Mouse (Mus musculus) forebrain, embryonic 11.5 days (tissue): ENCODE measurements around the gene 1700086D15Rik. TPM values are rescaled to one million over a fixed set of nuclear protein-coding genes. Genes with fewer than 3 reads are reported as not detected.

ENCODE experiments used
- ATAC-seq: fragments of 200-750 bp; cut with Nextera tagmentation; replicated peaks from 2 replicates; pipeline ENCODE4 v1.8.0; 2017; ENCODE audit warnings: moderate TSS enrichment; ENCODE audit not compliant: low FRiP score
- DNase-seq: peaks from one replicate; pipeline ENCODE4 v3.0.0-alpha.2; 2017; ENCODE audit warnings: low spot score
- H3K27ac ChIP-seq: fragments of 300-500 bp; sonication (generic); 2 replicates; pipeline ENCODE4 v1.5.1; 2014; ENCODE audit warnings: low read depth, low read length
- H3K27me3 ChIP-seq: fragments of 300-500 bp; sonication (generic); 2 replicates; pipeline ENCODE4 v1.6.1; 2014; ENCODE audit warnings: mild to moderate bottlenecking, low read length, mixed read lengths; ENCODE audit not compliant: control insufficient read depth, insufficient read depth
- H3K36me3 ChIP-seq: fragments of 300-500 bp; sonication (generic); 2 replicates; pipeline ENCODE4 v1.6.1; 2014; ENCODE audit warnings: mild to moderate bottlenecking, low read length, moderate library complexity, mixed read lengths; ENCODE audit not compliant: control insufficient read depth, insufficient read depth
- H3K4me1 ChIP-seq: fragments of 300-500 bp; sonication (generic); replicated peaks from 2 replicates; pipeline ENCODE4 v1.6.1; 2014; ENCODE audit warnings: low read length, mixed read lengths; ENCODE audit not compliant: control insufficient read depth, insufficient read depth
- H3K4me2 ChIP-seq: fragments of 300-500 bp; sonication (generic); 2 replicates; pipeline ENCODE4 v1.6.1; 2014; ENCODE audit warnings: low read depth, mild to moderate bottlenecking, low read length, moderate library complexity, mixed read lengths; ENCODE audit not compliant: severe bottlenecking
- H3K4me3 ChIP-seq: fragments of 300-500 bp; sonication (generic); 2 replicates; pipeline ENCODE4 v1.5.1; 2014; ENCODE audit warnings: low read depth, low read length
- H3K9ac ChIP-seq: fragments of 300-500 bp; sonication (generic); 2 replicates; pipeline ENCODE4 v1.6.1; 2014; ENCODE audit warnings: low read length
- H3K9me3 ChIP-seq: fragments of 300-500 bp; sonication (generic); 2 replicates; pipeline ENCODE4 v1.6.1; 2016; ENCODE audit warnings: low read length, mixed read lengths; ENCODE audit not compliant: control insufficient read depth
- WGBS: fragments of 180-500 bp; shearing (Covaris S2); extraction: QIAGEN DNeasy Blood & Tissue Kit; methylation state at CpG from one replicate; pipeline ENCODE4 v1.1.7; 2014; 5-methylcytosine and 5-hydroxymethylcytosine counted together
- polyA plus RNA-seq: library from polyadenylated mRNA; unstranded; fragments of >200 nt; fragmentation: Nextera tagmentation; extraction: Ambion mirVana; gene quantifications from 2 replicates; pipeline ENCODE4 v1.2.1, GENCODE M21; 2014

The 1700086D15Rik gene
- polyA plus RNA-seq, 1 experiment from 2014 or later: not detected

DNA sequence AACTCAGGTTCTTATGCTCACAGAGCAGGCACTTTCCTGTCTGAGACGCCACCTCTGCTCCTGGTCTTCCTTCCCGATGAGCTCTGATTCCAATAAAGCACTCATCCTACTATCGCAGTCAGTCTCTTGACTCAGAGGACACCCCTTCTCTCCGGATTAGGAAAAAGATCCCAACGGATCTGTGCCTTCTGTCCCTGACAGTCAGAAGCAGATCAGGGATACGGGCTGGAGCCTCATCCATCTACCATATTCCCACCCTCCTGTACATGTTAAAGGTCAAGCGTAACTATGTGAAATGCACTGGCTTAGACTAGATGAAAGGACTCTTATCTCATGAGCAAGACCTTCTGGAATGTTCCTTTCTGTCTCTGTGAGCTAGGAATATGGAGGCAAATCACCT, 11.2 kb downstream of the 1700086D15Rik start:
- no peaks in the 10 kb centered on the region for H3K4me1 ChIP-seq
- H3K27ac ChIP-seq: no peak overlapping the region
- 89% methylated on average over 7 of the region's 7 CpGs for WGBS
- no peak overlapping the region for H3K4me3 ChIP-seq
- no peak overlapping the region for H3K9ac ChIP-seq
- H3K9me3 ChIP-seq: no peaks in the 10 kb centered on the region
- no peak overlapping the region for H3K4me2 ChIP-seq
- H3K27me3 ChIP-seq: no peaks in the 10 kb centered on the region
- DNase-seq (no peak), ATAC-seq (no peak)
- no peaks in the 10 kb centered on the region for H3K36me3 ChIP-seq

DNA sequence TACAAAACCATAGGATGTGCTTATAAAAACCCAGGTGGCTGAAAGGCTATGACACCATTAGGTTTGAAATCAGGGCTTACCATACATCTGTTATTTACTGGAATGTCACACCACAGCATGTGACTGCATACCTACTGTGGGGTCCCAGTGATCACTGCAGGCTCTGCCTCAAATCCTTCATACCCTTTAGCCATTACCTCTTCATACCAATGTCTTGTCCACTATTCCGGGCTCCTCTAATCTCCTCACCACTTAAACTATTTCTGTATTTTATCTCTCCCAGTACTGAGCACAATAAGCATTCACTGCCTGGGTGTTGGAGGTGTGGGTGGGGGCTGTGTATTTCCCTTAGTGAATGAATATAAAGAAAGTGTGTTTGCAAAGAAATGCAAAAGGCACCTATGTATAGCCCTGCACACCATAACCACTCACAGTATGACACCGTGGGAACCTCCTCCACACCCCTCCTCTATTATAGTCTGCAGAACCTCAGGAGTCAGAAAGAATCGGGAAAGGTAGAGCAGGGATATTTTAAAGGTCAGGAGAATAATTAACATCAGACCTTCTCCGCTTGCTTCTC, 16.8 kb downstream of the 1700086D15Rik start:
- DNase-seq (no peak), ATAC-seq (no peak)
- no peaks in the 10 kb centered on the region for H3K36me3 ChIP-seq
- 69% methylated on average over 4 of the region's 4 CpGs for WGBS
- H3K9ac ChIP-seq: no peak overlapping the region
- no peak overlapping the region for H3K27ac ChIP-seq
- H3K4me1 ChIP-seq: no peaks in the 10 kb centered on the region
- H3K4me3 ChIP-seq: no peak overlapping the region
- no peaks in the 10 kb centered on the region for H3K27me3 ChIP-seq
- no peak overlapping the region for H3K4me2 ChIP-seq
- no peaks in the 10 kb centered on the region for H3K9me3 ChIP-seq

DNA sequence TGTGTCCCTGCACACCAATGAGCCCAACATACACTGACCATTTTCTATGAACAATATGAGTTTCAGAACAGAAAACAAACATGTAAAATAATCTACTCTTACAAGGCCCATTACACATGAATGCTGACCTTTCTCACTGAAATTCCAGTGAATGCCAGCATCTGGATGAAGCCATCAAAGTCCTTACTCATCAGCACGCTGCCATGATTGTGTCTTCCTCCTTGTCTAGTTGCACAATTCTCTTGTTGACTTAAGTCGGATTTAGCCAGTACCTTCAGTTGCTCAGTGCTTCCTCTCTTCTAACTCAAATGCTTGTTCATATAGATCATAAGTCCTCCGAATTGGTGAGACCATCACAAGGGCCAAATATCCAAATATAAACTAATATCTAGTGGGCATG, 20.7 kb downstream of the 1700086D15Rik start:
- Histone ChIP-seq H3K27me3 (no peaks in the 10 kb centered on the region), H3K4me1 (no peaks in the 10 kb centered on the region), H3K9ac (no peak overlapping the region), H3K36me3 (no peaks in the 10 kb centered on the region), H3K9me3 (no peaks in the 10 kb centered on the region), H3K27ac (no peak overlapping the region), H3K4me3 (no peak overlapping the region), H3K4me2 (no peak overlapping the region)
- DNase-seq (no peak), ATAC-seq (no peak)
- WGBS: 88% methylated on average over 3 of the region's 3 CpGs

DNA sequence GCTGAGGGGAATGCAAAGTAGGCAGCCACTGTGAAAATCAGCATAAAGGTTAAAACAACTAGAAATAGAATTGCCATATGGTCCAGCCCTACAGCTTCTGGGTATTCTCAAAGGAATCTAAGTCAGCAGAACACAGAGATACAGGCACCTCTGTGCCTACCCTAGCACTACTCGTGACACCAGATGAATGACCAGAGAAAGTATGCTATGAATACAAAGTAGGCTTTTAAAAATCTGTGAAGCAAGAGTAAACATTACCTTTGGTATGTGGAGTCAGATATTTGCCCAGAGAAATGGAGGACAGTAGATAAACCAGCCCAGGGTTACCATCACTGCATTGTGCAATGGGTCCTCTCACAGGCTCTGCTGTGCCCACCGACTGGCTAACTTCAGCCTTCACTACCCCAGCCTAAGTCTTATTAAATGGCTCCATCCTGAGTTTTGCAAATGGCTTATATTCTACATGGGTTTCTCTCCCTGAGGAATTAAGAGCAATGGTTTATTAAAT, 22.5 kb downstream of the 1700086D15Rik start:
- ATAC-seq: no peak
- Histone ChIP-seq H3K9me3 (no peaks in the 10 kb centered on the region), H3K4me1 (no peaks in the 10 kb centered on the region), H3K27ac (no peak overlapping the region), H3K27me3 (no peaks in the 10 kb centered on the region), H3K4me2 (no peak overlapping the region), H3K36me3 (no peaks in the 10 kb centered on the region), H3K4me3 (no peak overlapping the region), H3K9ac (no peak overlapping the region)
- 87% methylated on average over 2 of the region's 2 CpGs for WGBS
- no peak for DNase-seq

DNA sequence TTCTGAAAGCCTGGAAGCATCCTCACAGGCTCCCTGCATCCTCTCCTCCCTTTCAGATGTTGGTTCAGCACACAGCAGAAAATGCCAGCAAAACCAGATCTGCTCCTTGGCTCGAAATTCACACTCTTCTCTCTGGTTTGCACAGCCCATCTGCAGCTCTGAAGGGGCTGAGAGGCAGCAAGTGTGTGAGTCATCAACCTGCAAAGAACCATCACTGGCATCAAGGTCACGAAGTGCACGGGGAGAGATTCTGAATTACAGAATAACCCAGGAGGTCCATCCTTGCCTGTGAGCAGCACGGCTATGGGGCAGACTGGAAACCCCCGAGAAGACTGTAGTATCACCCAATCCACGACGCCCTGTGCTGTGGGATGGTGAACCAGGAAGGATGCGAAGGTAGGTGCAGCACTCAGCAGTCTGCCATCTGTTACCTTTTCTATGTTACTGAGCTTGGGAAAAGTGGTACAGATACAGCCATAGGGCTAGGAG, 24.4 kb downstream of the 1700086D15Rik start:
- no peaks in the 10 kb centered on the region for H3K4me1 ChIP-seq
- H3K27me3 ChIP-seq: no peaks in the 10 kb centered on the region
- H3K27ac ChIP-seq: no peak overlapping the region
- H3K9ac ChIP-seq: no peak overlapping the region
- no peak for DNase-seq
- no peaks in the 10 kb centered on the region for H3K36me3 ChIP-seq
- no peak overlapping the region for H3K4me3 ChIP-seq
- no peaks in the 10 kb centered on the region for H3K9me3 ChIP-seq
- H3K4me2 ChIP-seq: no peak overlapping the region
- 93% methylated on average over 8 of the region's 8 CpGs for WGBS
- no peak for ATAC-seq

DNA sequence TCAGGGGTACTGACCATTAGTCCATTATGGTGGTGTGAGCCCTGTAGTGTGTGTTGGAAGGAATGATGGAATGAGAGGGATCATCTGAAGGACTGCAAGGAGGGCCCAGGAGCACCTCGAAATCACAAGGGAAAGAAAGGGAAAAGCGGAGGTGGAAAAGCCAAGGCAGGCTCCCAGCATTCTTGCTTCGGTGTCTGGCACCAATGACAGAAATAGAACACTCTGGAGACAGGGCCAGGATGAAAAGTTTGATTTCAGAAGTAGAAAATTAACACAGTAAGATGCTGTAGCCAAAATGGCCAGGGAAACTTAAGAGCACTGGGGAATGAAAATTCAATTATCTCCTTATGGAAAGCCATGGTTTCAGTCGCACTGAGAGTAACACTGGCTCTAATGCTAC, 26.0 kb downstream of the 1700086D15Rik start:
- H3K36me3 ChIP-seq: no peaks in the 10 kb centered on the region
- no peaks in the 10 kb centered on the region for H3K27me3 ChIP-seq
- no peaks in the 10 kb centered on the region for H3K9me3 ChIP-seq
- H3K4me2 ChIP-seq: no peak overlapping the region
- ATAC-seq (no peak), DNase-seq (no peak)
- H3K27ac ChIP-seq: no peak overlapping the region
- 92% methylated on average over 4 of the region's 4 CpGs for WGBS
- H3K4me3 ChIP-seq: no peak overlapping the region
- H3K9ac ChIP-seq: no peak overlapping the region
- no peaks in the 10 kb centered on the region for H3K4me1 ChIP-seq

DNA sequence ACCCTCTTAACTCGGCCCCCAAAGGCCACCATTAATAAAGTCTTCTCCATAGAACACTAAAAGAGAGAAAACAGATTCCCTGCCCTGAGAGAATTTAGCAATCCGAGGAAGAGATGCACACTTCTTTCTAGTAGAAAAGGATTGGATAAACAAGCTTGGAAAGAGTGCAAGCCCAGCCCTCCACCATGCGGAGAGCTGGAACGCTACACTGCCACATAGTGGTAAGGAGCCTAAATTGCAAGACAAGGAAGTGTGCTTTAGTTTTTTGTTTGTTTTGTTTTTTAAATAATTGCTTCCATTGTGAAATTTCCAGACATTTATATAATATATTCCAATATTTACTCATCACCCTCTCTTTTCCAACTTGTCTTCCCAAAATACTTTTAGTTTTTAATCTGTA, 30.6 kb downstream of the 1700086D15Rik start:
- H3K4me3 ChIP-seq: no peak overlapping the region
- no peaks in the 10 kb centered on the region for H3K27me3 ChIP-seq
- no peak for DNase-seq
- no peak overlapping the region for H3K4me2 ChIP-seq
- H3K27ac ChIP-seq: no peak overlapping the region
- H3K9me3 ChIP-seq: no peaks in the 10 kb centered on the region
- no peak overlapping the region for H3K9ac ChIP-seq
- no peaks in the 10 kb centered on the region for H3K36me3 ChIP-seq
- H3K4me1 ChIP-seq: peaks cover 4% of the 10 kb centered on the region; the same call in 1 of the 2 replicates
- no peak for ATAC-seq
- WGBS: 84% methylated on average over 4 of the region's 4 CpGs

DNA sequence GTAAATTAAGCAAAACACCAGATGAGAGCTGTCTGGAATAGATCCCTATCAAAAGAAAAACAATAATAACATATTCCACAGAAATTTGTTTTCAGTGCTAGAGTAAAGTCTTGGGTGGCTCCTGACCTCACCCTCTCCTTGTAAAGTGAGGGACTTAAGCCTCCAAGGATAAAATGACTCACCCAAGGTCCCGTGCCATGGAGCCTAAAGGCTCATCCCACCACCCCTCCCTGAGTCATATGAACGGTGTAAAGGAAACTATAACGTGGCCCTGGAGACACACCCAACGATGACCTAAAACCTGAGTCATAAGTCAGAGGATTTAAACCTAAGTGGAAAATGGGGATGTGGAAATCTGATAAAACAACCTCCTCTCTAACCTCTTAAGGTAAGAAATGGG, 31.0 kb downstream of the 1700086D15Rik start:
- no peak for DNase-seq

DNA sequence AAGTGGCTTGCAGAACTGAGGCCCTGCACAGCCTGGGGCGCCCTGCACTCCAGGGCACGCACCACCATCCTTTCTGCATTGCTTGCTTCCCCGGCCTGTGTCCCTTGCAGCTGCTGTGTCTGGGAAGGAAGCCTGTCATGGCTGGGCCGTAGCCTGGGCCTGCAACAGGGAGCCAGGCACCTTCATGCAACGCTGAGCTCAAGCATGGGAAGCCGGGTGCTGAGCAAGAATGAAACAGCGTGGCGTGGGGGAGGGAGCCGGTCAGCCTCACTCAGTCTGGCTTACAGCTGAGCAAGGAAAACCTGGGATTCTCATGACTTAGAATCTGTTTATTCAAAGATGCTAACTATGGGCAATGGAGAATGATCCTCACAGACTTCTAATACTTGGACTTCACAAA, 33.1 kb downstream of the 1700086D15Rik start:
- H3K4me2 ChIP-seq: no peak overlapping the region
- no peak for DNase-seq
- 72% methylated on average over 9 of the region's 9 CpGs for WGBS
- H3K27ac ChIP-seq: no peak overlapping the region
- no peaks in the 10 kb centered on the region for H3K9me3 ChIP-seq
- H3K4me3 ChIP-seq: no peak overlapping the region
- no peak overlapping the region for H3K9ac ChIP-seq
- peaks cover 4% of the 10 kb centered on the region; the same call in 1 of the 2 replicates for H3K4me1 ChIP-seq
- no peaks in the 10 kb centered on the region for H3K36me3 ChIP-seq
- H3K27me3 ChIP-seq: no peaks in the 10 kb centered on the region
- ATAC-seq: no peak

More for the DNA sequence above, 31.0 kb downstream of the 1700086D15Rik start:
- H3K9ac ChIP-seq: no peak overlapping the region
- no peak for ATAC-seq
- H3K9me3 ChIP-seq: no peaks in the 10 kb centered on the region
- H3K4me3 ChIP-seq: no peak overlapping the region
- H3K4me2 ChIP-seq: no peak overlapping the region
- H3K4me1 ChIP-seq: peaks cover 4% of the 10 kb centered on the region; the same call in 1 of the 2 replicates
- WGBS: 90% methylated on average over 4 of the region's 4 CpGs
- no peaks in the 10 kb centered on the region for H3K27me3 ChIP-seq
- H3K36me3 ChIP-seq: no peaks in the 10 kb centered on the region
- H3K27ac ChIP-seq: no peak overlapping the region
